In genomic region chr11:76418423-76418822, GRCm38 (mm10) we compare ENCODE assay signal across 11 mouse cellular contexts. TPM values are rescaled to one million over a fixed set of nuclear protein-coding genes. Genes with fewer than 3 reads are reported as not detected.
A peak's percentile ranks its signal among the peaks of the same experiment; 100 is the strongest.
DNase-seq lines count a peak whose midpoint lies in the region; ATAC-seq and TF ChIP-seq lines count a peak whose summit lies in the region.
"Had no signal": no experiment of that assay in that cellular context is flagged by ENCODE, and none has a peak within 500 bp of the region (broad histone marks: within the 10 kb centered on the region; RNA-seq: fewer than 3 reads in every experiment).

No protein-coding gene starts in this region.

- TF ChIP-seq EP300 in stomach, postnatal 0 days (optimal IDR thresholded peaks at IDR 0.05) = no peak

- H3K27ac ChIP-seq in hindbrain, embryonic 13.5 days = peak overlapping the region; percentile 23; the same call in 1 of the 2 replicates
- H3K27ac ChIP-seq in hindbrain, embryonic 11.5 days (ENCODE audit: low read depth, low read length) = no peak overlapping the region
- peak overlapping the region; percentile 35; the same call in 1 of the 2 replicates for H3K27ac ChIP-seq in stomach, embryonic 15.5 days
- H3K27ac ChIP-seq in stomach, postnatal 0 days (replicated peaks) = no peak overlapping the region
- H3K27ac ChIP-seq in midbrain, embryonic 14.5 days (replicated peaks; ENCODE audit: low read depth, low read length) = no peak overlapping the region; the same call in 1 of the 2 replicates
- H3K27ac ChIP-seq: kidney, postnatal 0 days; liver, embryonic 14.5 days had no signal

- no peak for TF ChIP-seq CTCF in stomach, postnatal 0 days (IDR thresholded peaks at IDR 0.05; ENCODE audit: low read depth)

- no peaks in the 10 kb centered on the region for H3K9me3 ChIP-seq in hindbrain, embryonic 13.5 days
- no peaks in the 10 kb centered on the region for H3K9me3 ChIP-seq in hindbrain, embryonic 11.5 days (ENCODE audit: control insufficient read depth, low read length)
- no peaks in the 10 kb centered on the region for H3K9me3 ChIP-seq in stomach, embryonic 15.5 days
- no peaks in the 10 kb centered on the region for H3K9me3 ChIP-seq in stomach, postnatal 0 days (ENCODE audit: control insufficient read depth, low read length)
- H3K9me3 ChIP-seq in midbrain, embryonic 14.5 days (ENCODE audit: control insufficient read depth, low read length) = no peaks in the 10 kb centered on the region
- H3K9me3 ChIP-seq: G1E had no signal

- H3K9ac ChIP-seq in hindbrain, embryonic 13.5 days = 0 out of 2 replicates have a peak overlapping the region, but pooled peaks have one; percentile 43
- no peak overlapping the region for H3K9ac ChIP-seq in hindbrain, embryonic 11.5 days (ENCODE audit: low read depth, low read length)
- no peak overlapping the region for H3K9ac ChIP-seq in stomach, embryonic 15.5 days
- no peak overlapping the region for H3K9ac ChIP-seq in stomach, postnatal 0 days (ENCODE audit: low read length)
- H3K9ac ChIP-seq in midbrain, embryonic 14.5 days (replicated peaks; ENCODE audit: low read length) = no peak overlapping the region
- H3K9ac ChIP-seq: liver, embryonic 14.5 days had no signal

- WGBS in hindbrain, embryonic 13.5 days = 77% methylated on average over 8 of the region's 8 CpGs
- 86% methylated on average over 8 of the region's 8 CpGs for WGBS in hindbrain, embryonic 11.5 days
- 80% methylated on average over 8 of the region's 8 CpGs for WGBS in stomach, embryonic 15.5 days
- WGBS in stomach, postnatal 0 days = 67% methylated on average over 8 of the region's 8 CpGs
- 84% methylated on average over 8 of the region's 8 CpGs for WGBS in midbrain, embryonic 14.5 days

- no peak overlapping the region for H3K4me2 ChIP-seq in hindbrain, embryonic 13.5 days
- H3K4me2 ChIP-seq in hindbrain, embryonic 11.5 days (replicated peaks; ENCODE audit: low read depth, low read length) = no peak overlapping the region
- H3K4me2 ChIP-seq in stomach, embryonic 15.5 days = no peak overlapping the region
- no peak overlapping the region for H3K4me2 ChIP-seq in stomach, postnatal 0 days (replicated peaks; ENCODE audit: low read depth)
- H3K4me2 ChIP-seq in midbrain, embryonic 14.5 days (ENCODE audit: low read length) = no peak overlapping the region

- no peak for DNase-seq in hindbrain, embryonic 11.5 days (ENCODE audit: low spot score)
- DNase-seq in stomach, postnatal 0 days (ENCODE audit: low spot score) = no peak
- peak; percentile 81 to 84 for DNase-seq in cerebellum, postnatal 25 days
- peak; percentile 54 for DNase-seq in testis, postnatal 14 days (ENCODE audit: low spot score)
- no peak for DNase-seq in spleen, adult 18-20 months
- no peak for DNase-seq in midbrain, embryonic 14.5 days

- H3K27me3 ChIP-seq in hindbrain, embryonic 13.5 days = no peaks in the 10 kb centered on the region
- no peaks in the 10 kb centered on the region for H3K27me3 ChIP-seq in hindbrain, embryonic 11.5 days (ENCODE audit: control insufficient read depth, insufficient read depth, low read length)
- H3K27me3 ChIP-seq in stomach, embryonic 15.5 days (replicated peaks) = no peaks in the 10 kb centered on the region
- H3K27me3 ChIP-seq in stomach, postnatal 0 days (ENCODE audit: control insufficient read depth, insufficient read depth, low read length) = no peaks in the 10 kb centered on the region
- no peaks in the 10 kb centered on the region for H3K27me3 ChIP-seq in midbrain, embryonic 14.5 days (ENCODE audit: control insufficient read depth, insufficient read depth, low read length)

- no peak overlapping the region for H3K4me3 ChIP-seq in hindbrain, embryonic 13.5 days
- H3K4me3 ChIP-seq in hindbrain, embryonic 11.5 days (ENCODE audit: low read depth, low read length) = no peak overlapping the region
- no peak overlapping the region for H3K4me3 ChIP-seq in stomach, embryonic 15.5 days (replicated peaks)
- H3K4me3 ChIP-seq in stomach, postnatal 0 days (ENCODE audit: low read depth, low read length) = no peak overlapping the region
- no peak overlapping the region for H3K4me3 ChIP-seq in midbrain, embryonic 14.5 days (replicated peaks; ENCODE audit: low read depth, low read length)

- peaks cover 97% of the 10 kb centered on the region for H3K36me3 ChIP-seq in hindbrain, embryonic 13.5 days
- H3K36me3 ChIP-seq in hindbrain, embryonic 11.5 days (ENCODE audit: control insufficient read depth, insufficient read depth, low read length) = peaks cover 10% of the 10 kb centered on the region
- H3K36me3 ChIP-seq in stomach, embryonic 15.5 days = peaks cover 46% of the 10 kb centered on the region
- H3K36me3 ChIP-seq in stomach, postnatal 0 days (ENCODE audit: control insufficient read depth, insufficient read depth, low read length) = peaks cover 39% of the 10 kb centered on the region
- peaks cover 98% of the 10 kb centered on the region for H3K36me3 ChIP-seq in midbrain, embryonic 14.5 days (ENCODE audit: control insufficient read depth, insufficient read depth, low read length)

- ATAC-seq in hindbrain, embryonic 13.5 days (ENCODE audit: low FRiP score) = no peak
- ATAC-seq in hindbrain, embryonic 11.5 days (ENCODE audit: low FRiP score) = no peak
- no peak for ATAC-seq in stomach, embryonic 15.5 days (ENCODE audit: insufficient read depth, low FRiP score, low read depth)
- no peak for ATAC-seq in stomach, postnatal 0 days (ENCODE audit: low FRiP score, low TSS enrichment)
- no peak for ATAC-seq in midbrain, embryonic 14.5 days (ENCODE audit: low FRiP score, low TSS enrichment)

- H3K4me1 ChIP-seq in hindbrain, embryonic 13.5 days (replicated peaks) = no peaks in the 10 kb centered on the region; the same call in 1 of the 2 replicates
- no peaks in the 10 kb centered on the region for H3K4me1 ChIP-seq in hindbrain, embryonic 11.5 days (replicated peaks; ENCODE audit: control insufficient read depth, insufficient read depth, low read length)
- peaks cover 21% of the 10 kb centered on the region; the same call in 1 of the 2 replicates for H3K4me1 ChIP-seq in stomach, embryonic 15.5 days
- no peaks in the 10 kb centered on the region for H3K4me1 ChIP-seq in stomach, postnatal 0 days (replicated peaks; ENCODE audit: control insufficient read depth, insufficient read depth)
- no peaks in the 10 kb centered on the region for H3K4me1 ChIP-seq in midbrain, embryonic 14.5 days (ENCODE audit: control insufficient read depth, insufficient read depth, low read length)

RNA-seq across cellular contexts. Expression of gene Timm22, which starts 11.7 kb away (rescaled TPM):
- polyA plus RNA-seq in hindbrain, embryonic 13.5 days (2015; fragmentation: Nextera tagmentation; extraction: Ambion mirVana) = 116 and 119 TPM in 2 replicates
- 113 and 116 TPM in 2 replicates for polyA plus RNA-seq in hindbrain, embryonic 11.5 days (2014; fragmentation: Nextera tagmentation; extraction: Ambion mirVana)
- polyA plus RNA-seq in stomach, embryonic 15.5 days (2015; fragmentation: Nextera tagmentation; extraction: Ambion mirVana) = 92.5 and 96.5 TPM in 2 replicates
- polyA plus RNA-seq in stomach, postnatal 0 days (2015; fragmentation: Nextera tagmentation; extraction: Ambion mirVana) = 75.7 and 82.1 TPM in 2 replicates
- polyA plus RNA-seq in midbrain, embryonic 14.5 days (2014; fragmentation: Nextera tagmentation; extraction: Ambion mirVana) = 111 and 120 TPM in 2 replicates

RNA-seq across cellular contexts. Expression of gene Nxn, which starts 19.5 kb away (rescaled TPM):
- polyA plus RNA-seq in hindbrain, embryonic 13.5 days (2015; fragmentation: Nextera tagmentation; extraction: Ambion mirVana) = 30.4 and 35.6 TPM in 2 replicates
- 40.0 and 45.2 TPM in 2 replicates for polyA plus RNA-seq in hindbrain, embryonic 11.5 days (2014; fragmentation: Nextera tagmentation; extraction: Ambion mirVana)
- 35.1 and 37.9 TPM in 2 replicates for polyA plus RNA-seq in stomach, embryonic 15.5 days (2015; fragmentation: Nextera tagmentation; extraction: Ambion mirVana)
- polyA plus RNA-seq in stomach, postnatal 0 days (2015; fragmentation: Nextera tagmentation; extraction: Ambion mirVana) = 22.4 and 24.0 TPM in 2 replicates
- polyA plus RNA-seq in midbrain, embryonic 14.5 days (2014; fragmentation: Nextera tagmentation; extraction: Ambion mirVana) = 21.9 and 28.2 TPM in 2 replicates

Comparison
In these comparisons a context has a peak if more than half of its experiments do, and no peak if none do; other contexts are left out.
1. H3K27ac ChIP-seq: peak in hindbrain, embryonic 13.5 days (single experiment) and stomach, embryonic 15.5 days (single experiment); none in hindbrain, embryonic 11.5 days (single experiment), stomach, postnatal 0 days (single experiment) and midbrain, embryonic 14.5 days (single experiment).
2. DNase-seq: peak in cerebellum, postnatal 25 days (2 of 2) and testis, postnatal 14 days (single experiment); none in hindbrain, embryonic 11.5 days (single experiment), stomach, postnatal 0 days (single experiment), spleen, adult 18-20 months (0 of 2) and midbrain, embryonic 14.5 days (single experiment).